Mouse (Mus musculus) liver, postnatal 0 days (tissue): ENCODE data around the gene Mgll.

Source experiments
- CTCF ChIP-seq: sonication (generic); IDR thresholded peaks from 2 replicates; pipeline ENCODE4 v1.5.1; 2016; ENCODE audit warnings: antibody characterized with exemption, low read depth
- EP300 ChIP-seq: IDR thresholded peaks from 2 replicates; pipeline ENCODE4 v1.6.1; 2016; ENCODE audit warnings: antibody characterized with exemption, low read depth, mild to moderate bottlenecking

DNA sequence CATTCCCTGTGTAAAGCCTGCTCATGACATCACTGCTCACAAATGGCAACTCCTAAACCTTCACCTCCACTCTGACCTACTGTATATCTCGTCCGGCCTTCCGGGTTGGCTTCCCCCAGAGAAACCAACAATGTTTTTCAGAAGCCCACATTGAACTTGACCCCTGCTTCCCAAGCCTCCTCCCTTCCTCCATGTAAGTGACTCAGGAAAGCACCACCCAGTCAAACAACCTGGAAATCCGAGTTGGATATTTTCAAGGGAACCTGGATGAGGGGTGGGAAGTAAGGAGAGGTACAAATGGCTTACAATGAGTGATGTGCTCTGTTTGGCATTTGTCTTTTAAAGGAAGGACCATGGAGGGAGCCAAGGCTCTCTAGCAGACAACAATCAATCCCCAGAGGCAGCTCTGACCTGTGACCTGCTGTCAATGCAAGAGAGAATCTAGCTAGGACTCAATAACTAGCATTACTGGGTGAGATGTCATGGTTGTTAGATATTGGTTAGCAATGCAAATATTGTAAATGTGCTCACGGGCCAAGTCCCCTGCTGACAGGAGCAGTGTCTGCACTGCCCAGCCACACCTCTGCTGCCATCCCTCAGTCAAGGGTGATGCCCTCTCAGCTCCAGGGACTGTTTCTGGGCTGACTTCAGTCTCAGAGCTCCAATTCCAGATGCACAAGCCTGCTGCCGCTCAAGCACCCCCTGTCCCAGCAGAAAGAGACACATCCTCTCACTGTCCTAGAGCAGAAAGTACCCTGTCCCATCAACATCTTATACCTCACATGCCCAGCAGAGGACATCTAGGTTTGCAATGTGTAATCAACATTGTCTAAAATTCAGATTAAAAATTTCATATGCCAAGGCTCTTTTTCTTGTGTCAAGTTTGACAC is 6.8 kb upstream of the Mgll start:
- peak; percentile 14 for TF ChIP-seq CTCF
- TF ChIP-seq EP300 = peak; percentile 50; the same call in 1 of the 2 replicates
